9 mouse cellular contexts compared by ENCODE assay signal in the genomic region with DNA sequence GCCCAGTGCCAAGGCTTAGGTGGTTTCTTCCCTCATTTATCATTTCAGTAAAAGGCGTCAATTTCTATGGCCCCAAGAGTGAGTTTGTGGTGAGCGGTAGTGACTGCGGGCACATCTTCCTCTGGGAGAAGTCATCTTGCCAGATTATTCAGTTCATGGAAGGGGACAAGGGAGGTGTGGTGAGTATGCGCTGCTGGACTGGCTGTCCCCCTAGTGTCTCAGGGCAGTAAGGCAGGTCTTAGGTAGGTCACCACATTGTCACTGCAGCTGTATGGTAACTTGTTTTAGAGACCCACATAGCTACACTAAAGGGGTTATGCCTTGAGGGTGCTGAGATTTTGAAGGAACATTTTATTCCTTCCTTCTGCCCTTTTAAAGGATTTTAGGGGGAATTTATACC. TPM values are rescaled to one million over a fixed set of nuclear protein-coding genes. Genes with fewer than 3 reads are reported as not detected.
DNase-seq lines count a peak whose midpoint lies in the region; ATAC-seq and TF ChIP-seq lines count a peak whose summit lies in the region.
"Had no signal": no experiment of that assay in that cellular context is flagged by ENCODE, and none has a peak within 500 bp of the region (broad histone marks: within the 10 kb centered on the region; RNA-seq: fewer than 3 reads in every experiment).

No protein-coding gene starts in this region.

- no peak for ATAC-seq in cerebellum, adult (ENCODE audit: insufficient number of reproducible peaks, low FRiP score, low TSS enrichment)
- no peak for ATAC-seq in frontal cortex, adult (ENCODE audit: low TSS enrichment)

- whole genome bisulfite sequencing in bone marrow, adult 2 months: 82% methylated on average over 4 of the region's 4 CpGs

- no peak overlapping the region for H3K27ac ChIP-seq in left cerebral cortex, adult 2 months
- no peak overlapping the region for H3K27ac ChIP-seq in bone marrow, adult 2 months (ENCODE audit: control insufficient read depth, insufficient read depth, low read depth, low read length, poor library complexity)

- no peak for TF ChIP-seq POLR2A in bone marrow, adult 2 months (IDR thresholded peaks at IDR 0.05; ENCODE audit: borderline replicate concordance, control insufficient read depth, low read depth, low read length)

- no peaks in the 10 kb centered on the region for H3K4me1 ChIP-seq in bone marrow, adult 2 months (ENCODE audit: control insufficient read depth, insufficient read depth, low read length)

- TF ChIP-seq CTCF in left cerebral cortex, adult 2 months (IDR thresholded peaks at IDR 0.05): peak; percentile 46
- TF ChIP-seq CTCF in bone marrow, adult 2 months (IDR thresholded peaks at IDR 0.05; ENCODE audit: control insufficient read depth, insufficient read depth, low read length): peak; percentile 53

- intact Hi-C loops in left cerebral cortex, adult 2 months (cut with DNase I): loop anchor here (2.0 kb wide), 1 partner anchor 14 kb away; no protein-coding TSS in a partner anchor
- intact Hi-C loops in left cerebral cortex, postnatal 25 days (cut with DNase I): no loop called here

- no peak overlapping the region for H3K4me3 ChIP-seq in left cerebral cortex, adult 2 months
- H3K4me3 ChIP-seq in bone marrow, adult 2 months (replicated peaks; ENCODE audit: control insufficient read depth, low read depth, low read length): no peak overlapping the region
- H3K4me3 ChIP-seq: megakaryocyte, embryonic 14.5 days had no signal

- peak; percentile 32 to 34 for DNase-seq in cerebellum, postnatal 36 days
- no peak for DNase-seq in left cerebral cortex, adult 2 months (ENCODE audit: extremely low spot score in 1 of 2, low spot score in 2 of 2)
- DNase-seq in left cerebral cortex, postnatal 25 days (ENCODE audit: low spot score in 2 of 2): no peak
- peak; percentile 20 for DNase-seq in lung, postnatal 36 days
- no peak for DNase-seq in frontal cortex, postnatal 36 days (ENCODE audit: low spot score in 2 of 2)

RNA-seq across cellular contexts. Expression of gene Pea15a, which starts 17.7 kb away (rescaled TPM):
- total RNA-seq in left cerebral cortex, adult 2 months (2021): 100 to 1,000 TPM; 387 to 422 TPM
- total RNA-seq in left cerebral cortex, postnatal 25 days (2021): 100 to 1,000 TPM; 411 to 429 TPM
- polyA plus RNA-seq in bone marrow, adult 2 months (2011; ENCODE audit: insufficient read depth, insufficient read length, low replicate concordance, missing spikeins): 12.7 and 28.0 TPM in 2 replicates

RNA-seq across cellular contexts. Expression of gene Casq1, which starts 30.8 kb away (rescaled TPM):
- under 1 TPM in 1 of 2 experiments, not detected in 1; 0.48 TPM for total RNA-seq in left cerebral cortex, adult 2 months (2021)
- total RNA-seq in left cerebral cortex, postnatal 25 days (2021): under 1 TPM in 1 of 2 experiments, not detected in 1; 0.34 TPM
- 2.8 TPM in 1 of 2 replicates, not detected in the other for polyA plus RNA-seq in bone marrow, adult 2 months (2011; ENCODE audit: insufficient read depth, insufficient read length, low replicate concordance, missing spikeins)

RNA-seq across cellular contexts. Expression of gene Dcaf8, which starts 41.0 kb away (rescaled TPM):
- 100 to 1,000 TPM; 115 to 121 TPM for total RNA-seq in left cerebral cortex, adult 2 months (2021)
- total RNA-seq in left cerebral cortex, postnatal 25 days (2021): 100 to 1,000 TPM; 105 to 108 TPM
- 56.2 and 72.7 TPM in 2 replicates for polyA plus RNA-seq in bone marrow, adult 2 months (2011; ENCODE audit: insufficient read depth, insufficient read length, low replicate concordance, missing spikeins)

Comparison
In these comparisons a context has a peak if more than half of its experiments do, and no peak if none do; other contexts are left out.
1. DNase-seq: peak in cerebellum, postnatal 36 days (2 of 2) and lung, postnatal 36 days (single experiment); none in left cerebral cortex, adult 2 months (0 of 2), left cerebral cortex, postnatal 25 days (0 of 2) and frontal cortex, postnatal 36 days (0 of 2).